Mouse (Mus musculus): Measurements from ENCODE around the gene Slc30a5. TPM values are rescaled to one million over a fixed set of nuclear protein-coding genes. Genes with fewer than 3 reads are reported as not detected.
A peak's percentile ranks its signal among the peaks of the same experiment; 100 is the strongest.

Slc30a5 gene
- total RNA-seq, 2 experiments from 2014 or later, result 42.2 to 43.7 TPM

- peak; percentile 73 to 82 for DNase-seq (ENCODE audit: low spot score in 2 of 2)
Observed at GRCm38 (mm10) chr13:100775252-100776055, 57.8 kb downstream of the Slc30a5 start, which contains the start of gene Cenph. Gene Cenph (minus strand): TSS chr13:100775899.

GRCm38 (mm10) chr13:100774704-100775103 lies 58.5 kb downstream of the Slc30a5 start:
- no peak for DNase-seq (ENCODE audit: low spot score in 2 of 2)

- DNase-seq (ENCODE audit: low spot score in 2 of 2), result no peak
Observed at GRCm38 (mm10) chr13:100755329-100755728, 77.9 kb downstream of the Slc30a5 start.

- no peak for DNase-seq (ENCODE audit: low spot score in 2 of 2)
Observed at GRCm38 (mm10) chr13:100754186-100754585, 79.0 kb downstream of the Slc30a5 start.

GRCm38 (mm10) chr13:100753011-100753410 lies 80.2 kb downstream of the Slc30a5 start:
- no peak for DNase-seq (ENCODE audit: low spot score in 2 of 2)

Other genes with a start within 250 kb of the Slc30a5 start
- 1 to 10 TPM; 1.2 to 2.0 TPM for gene Marveld2, start 216.5 kb downstream of the Slc30a5 start, total RNA-seq (2021)
- gene Ak6, start 182.4 kb downstream of the Slc30a5 start, total RNA-seq (2021), result 10 to 100 TPM; 86.9 to 96.2 TPM
- 10 to 100 TPM; 14.8 to 15.1 TPM for gene Rad17, start 182.4 kb downstream of the Slc30a5 start, total RNA-seq (2021)
- 10 to 100 TPM; 18.0 to 21.5 TPM for gene Taf9, start 181.8 kb downstream of the Slc30a5 start, total RNA-seq (2021)
- under 1 TPM; 0.19 to 0.23 TPM for gene Ccdc125, start 163.7 kb downstream of the Slc30a5 start, total RNA-seq (2021)
- 10 to 100 TPM; 35.3 to 40.0 TPM for gene Cdk7, start 102.5 kb downstream of the Slc30a5 start, total RNA-seq (2021)
- 10 to 100 TPM; 54.9 to 60.3 TPM for gene Mrps36, start 88.8 kb downstream of the Slc30a5 start, total RNA-seq (2021)
- gene Cenph, start 57.5 kb downstream of the Slc30a5 start, total RNA-seq (2021), result under 1 TPM; 0.28 to 0.67 TPM
- under 1 TPM; 0.47 to 0.67 TPM for gene Ccnb1, start 46.9 kb downstream of the Slc30a5 start, total RNA-seq (2021)

Data from left cerebral cortex, adult 18-20 months (tissue).